Mouse (Mus musculus) midbrain, postnatal 0 days (tissue): ENCODE measurements around the gene Kptn. TPM values are rescaled to one million over a fixed set of nuclear protein-coding genes. Genes with fewer than 3 reads are reported as not detected.

Experiments used
- ATAC-seq: fragments of 200-750 bp; cut with Nextera tagmentation; 2 replicates; pipeline ENCODE4 v1.8.0; 2017; ENCODE audit warnings: moderate number of reproducible peaks, mild to moderate bottlenecking, moderate TSS enrichment, moderate library complexity; ENCODE audit not compliant: low FRiP score
- DNase-seq: peaks from one replicate; pipeline ENCODE4 v3.0.0-alpha.2; 2015; ENCODE audit warnings: low spot score
- H3K27ac ChIP-seq: fragments of 300-500 bp; sonication (generic); 2 replicates; pipeline ENCODE4 v1.5.1; 2014; ENCODE audit warnings: low read depth, mild to moderate bottlenecking, low read length, mixed read lengths
- H3K27me3 ChIP-seq: fragments of 300-500 bp; sonication (generic); 2 replicates; pipeline ENCODE4 v1.6.1; 2014; ENCODE audit warnings: low read length, control low read depth, mixed read lengths; ENCODE audit not compliant: insufficient read depth
- H3K36me3 ChIP-seq: fragments of 300-500 bp; sonication (generic); 2 replicates; pipeline ENCODE4 v1.6.1; 2014; ENCODE audit warnings: low read length, control low read depth, mixed read lengths; ENCODE audit not compliant: insufficient read depth
- H3K4me1 ChIP-seq: fragments of 300-500 bp; sonication (generic); 2 replicates; pipeline ENCODE4 v1.6.1; 2014; ENCODE audit warnings: mild to moderate bottlenecking, control low read depth, antibody characterized with exemption, low read length, mixed read lengths; ENCODE audit not compliant: insufficient read depth
- H3K4me2 ChIP-seq: fragments of 300-500 bp; sonication (generic); 2 replicates; pipeline ENCODE4 v1.6.1; 2014; ENCODE audit warnings: low read depth, mild to moderate bottlenecking, low read length, mixed read lengths; ENCODE audit not compliant: poor library complexity, severe bottlenecking
- H3K4me3 ChIP-seq: fragments of 300-500 bp; sonication (generic); 2 replicates; pipeline ENCODE4 v1.5.1; 2014; ENCODE audit warnings: low read depth, mild to moderate bottlenecking, low read length, moderate library complexity
- H3K9ac ChIP-seq: fragments of 300-500 bp; sonication (generic); replicated peaks from 2 replicates; pipeline ENCODE4 v1.6.1; 2014; ENCODE audit warnings: mild to moderate bottlenecking, low read length, moderate library complexity, mixed read lengths; ENCODE audit not compliant: poor library complexity, severe bottlenecking
- H3K9me3 ChIP-seq: fragments of 300-500 bp; sonication (generic); 2 replicates; pipeline ENCODE4 v1.6.1; 2016; ENCODE audit warnings: low read length, control low read depth
- CTCF ChIP-seq: IDR thresholded peaks from 2 replicates; pipeline ENCODE4 v1.5.1; 2016; ENCODE audit warnings: antibody characterized with exemption, mild to moderate bottlenecking
- WGBS: fragments of 180-500 bp; shearing (Covaris S2); extraction: QIAGEN DNeasy Blood & Tissue Kit; methylation state at CpG from one replicate; pipeline ENCODE4 v1.1.7; 2014; 5-methylcytosine and 5-hydroxymethylcytosine counted together
- polyA plus RNA-seq: library from polyadenylated mRNA; unstranded; fragments of >200 nt; fragmentation: Nextera tagmentation; extraction: Ambion mirVana; gene quantifications from 2 replicates; pipeline ENCODE4 v1.2.1, GENCODE M21; 2015
- total RNA-seq: library from RNA; depleted of rRNA; stranded (reverse); fragments of >200 nt; gene quantifications from 2 replicates; pipeline ENCODE4 v1.2.3, GENCODE M21; 2014; rRNA removed

Gene Kptn
- total RNA-seq (42.5 and 44.1 TPM in 2 replicates), polyA plus RNA-seq (35.9 and 36.7 TPM in 2 replicates)

DNA sequence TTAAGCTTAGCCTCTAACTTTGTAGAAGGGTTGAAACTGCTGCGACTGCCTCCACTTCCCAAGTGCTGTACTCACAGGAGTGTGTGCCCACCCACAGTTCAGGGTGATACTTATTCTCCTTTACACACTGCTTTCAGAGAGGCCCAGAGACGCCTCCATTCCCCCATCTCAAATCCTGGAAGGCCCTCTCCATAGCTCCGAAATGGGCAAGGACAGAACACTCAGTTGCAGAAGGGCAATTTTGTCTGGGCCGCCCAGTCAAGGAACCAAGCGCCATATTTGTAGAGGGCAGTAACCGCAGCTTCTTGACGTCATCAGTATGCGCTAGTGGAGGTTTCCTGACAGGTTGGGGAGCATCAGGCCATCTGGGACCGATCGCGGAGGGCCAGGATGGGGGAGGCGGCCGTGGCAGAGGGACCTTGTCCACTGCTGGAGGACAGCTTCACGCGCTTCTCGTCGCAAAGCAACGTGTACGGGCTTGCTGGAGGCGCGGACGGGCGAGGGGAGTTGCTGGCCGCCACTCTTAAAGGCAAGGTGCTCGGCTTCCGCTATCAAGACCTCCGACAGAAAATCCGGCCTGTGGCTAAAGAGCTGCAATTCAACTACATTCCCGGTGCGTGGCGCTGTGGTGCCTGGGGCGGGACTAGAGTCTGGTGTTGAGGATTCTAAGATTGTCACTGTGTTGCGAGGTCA, at the start of gene Kptn:
Gene Kptn (plus strand): TSS at position 327 of the 693 bp plus-strand sequence.
- peak; percentile 88 for ATAC-seq
- H3K9ac ChIP-seq = peak within 1 kb of the TSS; percentile 74
- whole genome bisulfite sequencing = 1% methylated on average over 33 of the region's 33 CpGs
- H3K4me2 ChIP-seq = peak within 1 kb of the TSS; percentile 57
- H3K4me3 ChIP-seq = peak within 1 kb of the TSS; percentile 62
- H3K27ac ChIP-seq = peak within 1 kb of the TSS; percentile 87
- H3K36me3 ChIP-seq = peaks cover 36% of the 10 kb centered on the region
- TF ChIP-seq CTCF = peak; percentile 94
- DNase-seq = peak; percentile 96
- H3K4me1 ChIP-seq = peaks cover 6% of the 10 kb centered on the region; the same call in 1 of the 2 replicates
- H3K9me3 ChIP-seq = no peaks in the 10 kb centered on the region
- H3K27me3 ChIP-seq = no peaks in the 10 kb centered on the region

DNA sequence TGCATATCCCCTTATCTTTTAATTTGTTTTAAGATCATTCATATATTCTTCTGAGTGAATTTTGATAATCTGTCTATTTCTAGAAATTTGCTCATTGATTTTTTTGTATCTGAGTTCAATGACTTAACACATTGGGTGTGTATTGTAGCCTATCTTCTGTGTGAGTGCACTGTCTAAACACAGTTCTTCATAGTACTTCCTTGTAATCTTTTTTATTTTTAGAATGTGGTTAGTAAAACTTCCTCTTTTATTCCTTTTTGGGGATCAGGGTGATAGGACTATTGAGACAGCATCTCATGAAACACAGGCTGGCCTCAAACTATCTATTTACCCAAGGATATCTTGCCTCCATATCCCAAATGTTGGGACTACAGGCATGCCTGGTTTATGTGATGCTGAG, 48.8 kb upstream of the Kptn start:
- Histone ChIP-seq H3K27ac (no peak overlapping the region), H3K4me3 (no peak overlapping the region), H3K9ac (no peak overlapping the region), H3K36me3 (no peaks in the 10 kb centered on the region), H3K27me3 (no peaks in the 10 kb centered on the region), H3K9me3 (no peaks in the 10 kb centered on the region), H3K4me2 (no peak overlapping the region), H3K4me1 (no peaks in the 10 kb centered on the region)
- DNase-seq (no peak), ATAC-seq (no peak)
- no peak for TF ChIP-seq CTCF

DNA sequence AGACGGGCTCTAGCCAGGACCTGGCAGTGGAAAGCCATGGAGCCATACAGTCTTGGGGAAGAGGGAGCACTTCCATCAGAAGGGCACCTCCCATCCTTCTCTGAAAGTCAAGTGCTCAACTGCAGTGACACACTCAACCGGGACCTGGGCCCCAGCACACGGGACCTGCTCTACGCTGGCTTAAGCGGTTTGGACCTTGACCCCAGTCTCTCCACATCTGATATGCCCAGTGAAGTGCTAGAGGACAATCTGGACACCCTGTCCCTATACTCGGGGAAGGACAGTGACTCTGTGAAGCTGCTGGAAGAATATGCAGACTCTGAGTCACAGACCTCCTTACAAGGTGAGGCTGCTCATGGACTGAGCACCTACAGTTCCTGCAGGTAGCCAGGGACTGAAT, 47.8 kb upstream of the Kptn start:
- Histone ChIP-seq H3K36me3 (no peaks in the 10 kb centered on the region), H3K9ac (no peak overlapping the region), H3K4me2 (no peak overlapping the region), H3K27ac (no peak overlapping the region), H3K27me3 (no peaks in the 10 kb centered on the region), H3K9me3 (no peaks in the 10 kb centered on the region), H3K4me3 (no peak overlapping the region), H3K4me1 (no peaks in the 10 kb centered on the region)
- WGBS = 83% methylated on average over 6 of the region's 6 CpGs
- no peak for TF ChIP-seq CTCF
- DNase-seq = no peak
- ATAC-seq = no peak

DNA sequence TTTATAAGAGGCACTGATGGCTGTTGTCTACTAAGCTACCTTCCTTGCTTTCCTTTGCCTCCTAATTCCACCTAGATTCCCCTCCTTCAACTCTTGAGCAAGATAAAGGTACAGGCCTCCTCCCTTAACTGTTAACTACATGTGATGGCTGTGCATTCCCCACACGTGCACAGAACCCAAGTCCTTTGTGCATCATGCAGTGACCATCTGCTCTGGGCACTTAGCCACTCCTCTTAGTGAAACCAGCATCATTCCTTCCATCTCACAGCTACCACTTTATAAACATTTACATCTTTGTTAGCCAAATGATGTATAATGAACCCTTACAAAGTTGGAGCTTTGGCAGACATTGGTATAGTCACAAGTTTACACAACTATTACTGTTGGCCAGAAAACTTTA, 39.7 kb upstream of the Kptn start:
- Histone ChIP-seq H3K4me2 (no peak overlapping the region), H3K4me3 (no peak overlapping the region), H3K9ac (no peak overlapping the region), H3K9me3 (no peaks in the 10 kb centered on the region), H3K27ac (no peak overlapping the region), H3K27me3 (peaks cover 3% of the 10 kb centered on the region; the same call in 1 of the 2 replicates), H3K36me3 (no peaks in the 10 kb centered on the region), H3K4me1 (no peaks in the 10 kb centered on the region)
- ATAC-seq (no peak), DNase-seq (no peak)
- WGBS = 62% methylated on average over 1 of the region's 1 CpGs
- TF ChIP-seq CTCF = no peak

DNA sequence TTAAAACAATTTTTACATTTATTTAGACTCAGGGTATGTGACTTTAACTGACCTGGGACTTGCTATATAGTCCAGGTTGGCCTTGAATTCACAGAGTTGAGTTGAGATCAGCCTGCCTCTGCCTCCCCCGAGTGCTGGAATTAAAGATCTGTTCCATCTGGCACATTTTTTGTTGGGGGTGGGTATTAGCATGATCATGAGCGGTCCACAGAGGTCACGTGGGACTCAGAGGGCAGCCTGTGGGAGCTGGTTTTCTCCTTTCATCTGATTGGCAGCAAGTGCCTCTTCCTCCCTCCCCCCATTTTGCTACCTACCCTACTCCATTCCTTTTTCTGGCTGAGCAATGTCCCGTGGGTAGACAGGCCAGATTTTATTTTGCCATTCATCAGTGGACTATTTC, 39.1 kb upstream of the Kptn start:
- TF ChIP-seq CTCF = no peak

DNA sequence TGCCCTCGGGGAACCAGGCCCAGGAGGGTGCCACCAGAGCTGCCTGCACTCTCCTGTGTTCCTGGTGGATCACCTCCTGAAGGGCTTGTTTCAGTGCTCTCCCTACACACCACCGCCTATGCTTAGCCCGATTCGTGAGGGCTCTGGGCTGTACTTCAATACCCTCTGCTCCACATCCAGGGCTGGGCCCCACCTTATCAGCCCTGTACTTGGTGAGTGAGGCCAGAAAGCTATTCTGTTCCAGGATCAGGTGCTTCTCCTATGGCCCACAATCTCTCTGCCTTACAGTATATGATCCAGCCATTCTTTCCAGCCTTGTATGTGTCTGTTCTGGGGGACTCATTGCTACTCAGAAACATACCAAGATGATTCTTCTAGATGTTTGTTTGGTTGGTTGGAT, 36.3 kb upstream of the Kptn start:
- ATAC-seq (no peak), DNase-seq (no peak)
- H3K36me3 ChIP-seq = no peaks in the 10 kb centered on the region
- H3K4me2 ChIP-seq = no peak overlapping the region
- no peak overlapping the region for H3K4me3 ChIP-seq
- H3K27me3 ChIP-seq = peaks cover 3% of the 10 kb centered on the region; the same call in 1 of the 2 replicates
- H3K27ac ChIP-seq = no peak overlapping the region
- no peak for TF ChIP-seq CTCF
- 60% methylated on average over 4 of the region's 4 CpGs for WGBS
- no peak overlapping the region for H3K9ac ChIP-seq
- no peaks in the 10 kb centered on the region for H3K4me1 ChIP-seq
- H3K9me3 ChIP-seq = no peaks in the 10 kb centered on the region

More for the DNA sequence above, 39.1 kb upstream of the Kptn start:
- DNase-seq = no peak
- Histone ChIP-seq H3K36me3 (no peaks in the 10 kb centered on the region), H3K9me3 (no peaks in the 10 kb centered on the region), H3K4me3 (no peak overlapping the region), H3K27me3 (peaks cover 3% of the 10 kb centered on the region; the same call in 1 of the 2 replicates), H3K27ac (no peak overlapping the region), H3K4me2 (no peak overlapping the region), H3K4me1 (no peaks in the 10 kb centered on the region), H3K9ac (no peak overlapping the region)
- ATAC-seq = no peak
- 62% methylated on average over 4 of the region's 4 CpGs for WGBS
